Mouse (Mus musculus) neural tube, embryonic 10.5 days (tissue): ENCODE data around the gene Lrrc15.
A peak's percentile ranks its signal among the peaks of the same experiment; 100 is the strongest.

Experiments used
- DNase-seq: peaks from one replicate; pipeline ENCODE4 v3.0.0-alpha.2; 2017; ENCODE audit warnings: low spot score; ENCODE audit errors: extremely low spot score

Gene Lrrc15

GRCm38 (mm10) chr16:30282844-30283495 lies at the start of gene Lrrc15:
Gene Lrrc15, minus strand, starts transcription at chr16:30283256.
- peak; percentile 55 for DNase-seq

GRCm38 (mm10) chr16:30314236-30314635 lies 31.2 kb upstream of the Lrrc15 start:
- DNase-seq, result no peak

- no peak for DNase-seq
These were observed 27.6 kb upstream of the Lrrc15 start, which contains the start of gene Gp5 for GRCm38 (mm10) chr16:30310647-30311046. Gene Gp5, minus strand, starts transcription at chr16:30310779.

GRCm38 (mm10) chr16:30310171-30310515 lies 27.1 kb upstream of the Lrrc15 start:
- no peak for DNase-seq

GRCm38 (mm10) chr16:30309395-30310170 lies 26.5 kb upstream of the Lrrc15 start:
- DNase-seq, result peak; percentile 54

GRCm38 (mm10) chr16:30308616-30309394 lies 25.7 kb upstream of the Lrrc15 start:
- DNase-seq, result peak; percentile 57

GRCm38 (mm10) chr16:30307961-30308615 lies 25.0 kb upstream of the Lrrc15 start:
- peak; percentile 57 for DNase-seq

GRCm38 (mm10) chr16:30307306-30307705 lies 24.2 kb upstream of the Lrrc15 start:
- DNase-seq, result no peak

- DNase-seq, result no peak
These were observed 23.0 kb upstream of the Lrrc15 start for GRCm38 (mm10) chr16:30306102-30306501.

GRCm38 (mm10) chr16:30304236-30304635 lies 21.2 kb upstream of the Lrrc15 start:
- no peak for DNase-seq

- DNase-seq, result no peak
These were observed 20.4 kb upstream of the Lrrc15 start for GRCm38 (mm10) chr16:30303411-30303810.

- DNase-seq, result no peak
These were observed 19.6 kb upstream of the Lrrc15 start for GRCm38 (mm10) chr16:30302686-30303085.

GRCm38 (mm10) chr16:30299711-30300277 lies 16.7 kb upstream of the Lrrc15 start:
- no peak for DNase-seq

- no peak for DNase-seq
These were observed 14.4 kb upstream of the Lrrc15 start for GRCm38 (mm10) chr16:30297450-30297849.

- DNase-seq, result no peak
These were observed 13.7 kb upstream of the Lrrc15 start for GRCm38 (mm10) chr16:30296601-30297275.

GRCm38 (mm10) chr16:30295106-30295505 lies 12.1 kb upstream of the Lrrc15 start:
- DNase-seq, result no peak

GRCm38 (mm10) chr16:30290436-30290835 lies 7.4 kb upstream of the Lrrc15 start:
- DNase-seq, result no peak

GRCm38 (mm10) chr16:30285701-30286100 lies 2.6 kb upstream of the Lrrc15 start:
- peak; percentile 23 for DNase-seq

- peak; percentile 82 for DNase-seq
These were observed 784 bp upstream of the Lrrc15 start for GRCm38 (mm10) chr16:30283743-30284337.

GRCm38 (mm10) chr16:30280676-30281297 lies 2.3 kb downstream of the Lrrc15 start:
- DNase-seq, result no peak
